Mouse (Mus musculus) left cerebral cortex, adult 2 months (tissue): Measurements from ENCODE around the gene Gm4869. TPM values are rescaled to one million over a fixed set of nuclear protein-coding genes. Genes with fewer than 3 reads are reported as not detected.

Experiments
- DNase-seq, 2 experiments: peaks; one replicate each; pipeline ENCODE4 v3.0.0; 2021 to 2022; ENCODE audit warnings: low spot score in 2 of 2, mixed read lengths in 1 of 2; ENCODE audit errors: extremely low spot score in 1 of 2
- H3K27ac ChIP-seq: fragments of 200-600 bp; 2 replicates; pipeline ENCODE4 v1.8.1; 2022
- H3K4me3 ChIP-seq: fragments of 200-600 bp; 2 replicates; pipeline ENCODE4 v1.8.1; 2022
- CTCF ChIP-seq: fragments of 200-600 bp; IDR thresholded peaks from 2 replicates; pipeline ENCODE4 v1.8.1; 2022; ENCODE audit warnings: antibody characterized with exemption, mild to moderate bottlenecking, moderate library complexity
- intact Hi-C: fragments of 180-260 bp; cut with DNase I; formaldehyde crosslinking; loops from one replicate; pipeline ENCODE4 v1.15.1; 2025
- long read RNA-seq, 2 experiments: library from polyadenylated mRNA; stranded (forward); transcript quantifications; one replicate each; pipeline ENCODE4 v2.0.0; 2021; ENCODE audit warnings: borderline mapping rate in 2 of 2
- total RNA-seq, 2 experiments: library from RNA; stranded (reverse); gene quantifications; 2 replicates each; pipeline ENCODE4 v1.2.3; 2021

The Gm4869 gene
- total RNA-seq, result not detected
- long read RNA-seq, experiment 1, result 0 reads
- long read RNA-seq, experiment 2, result 0 reads

DNA sequence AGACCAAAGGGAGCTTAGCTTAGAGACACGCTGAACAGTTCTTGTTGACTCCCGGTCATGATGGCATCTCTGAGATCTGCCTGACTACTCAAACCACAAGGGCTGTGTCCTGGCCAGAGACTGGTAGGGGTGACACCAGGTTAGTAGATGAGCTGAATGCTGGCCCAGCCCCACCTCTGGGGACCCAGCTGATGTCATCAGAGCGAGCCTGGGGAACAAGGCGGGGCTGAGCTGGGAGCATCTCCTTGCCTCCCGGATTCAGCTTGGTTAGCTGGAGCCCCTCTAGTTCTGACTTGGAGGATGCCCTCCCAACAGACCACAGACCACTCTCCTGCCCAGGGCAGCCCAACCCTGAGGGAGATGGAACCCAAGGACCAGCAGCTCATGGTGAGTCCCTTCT is at the start of gene Gm4869:
Gene Gm4869 (plus strand): TSS at position 301 of the 400 bp plus-strand sequence.
- Histone ChIP-seq H3K27ac (no peak within 1 kb of the TSS), H3K4me3 (no peak within 1 kb of the TSS)
- no peak for TF ChIP-seq CTCF
- intact Hi-C loops, result loop anchor here (5.0 to 10.0 kb wide), 2 partner anchors 92 to 239 kb away; no protein-coding TSS in a partner anchor
- DNase-seq, result no peak

- no peak for DNase-seq
- intact Hi-C loops, result loop anchor here (5.0 kb wide), 1 partner anchor 559 kb away; no protein-coding TSS in a partner anchor
- H3K4me3 ChIP-seq, result no peak overlapping the region
- peak; percentile 36 for TF ChIP-seq CTCF
- H3K27ac ChIP-seq, result no peak overlapping the region
Observed at GRCm38 (mm10) chr5:140396166-140396940, 49.1 kb upstream of the Gm4869 start.

- Histone ChIP-seq H3K4me3 (no peak overlapping the region), H3K27ac (no peak overlapping the region)
- TF ChIP-seq CTCF, result no peak
- intact Hi-C loops, result no loop called here
- no peak for DNase-seq
Observed at GRCm38 (mm10) chr5:140402640-140403270, 42.7 kb upstream of the Gm4869 start.

DNA sequence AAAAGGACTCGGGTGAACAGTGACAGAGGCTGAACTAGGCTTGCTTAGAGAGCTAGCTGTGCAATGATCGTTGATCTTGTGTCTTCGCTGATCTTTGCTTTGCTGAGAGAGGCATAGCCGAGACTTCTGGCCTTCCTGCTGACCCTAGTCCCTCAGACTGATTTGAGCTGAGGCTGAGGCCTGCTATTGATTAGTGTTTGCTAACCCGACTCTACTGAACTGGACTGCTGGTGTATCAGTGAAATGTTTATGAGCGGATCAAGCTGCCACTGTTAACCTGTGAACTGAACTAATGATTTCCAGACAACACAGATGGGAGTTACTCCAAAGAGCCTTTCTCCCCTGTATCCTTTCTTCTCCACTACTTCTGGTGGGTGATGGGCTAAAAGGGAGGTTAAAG is 40.3 kb upstream of the Gm4869 start:
- Histone ChIP-seq H3K27ac (no peak overlapping the region), H3K4me3 (no peak overlapping the region)
- TF ChIP-seq CTCF, result no peak
- intact Hi-C loops, result no loop called here
- DNase-seq, result no peak

DNA sequence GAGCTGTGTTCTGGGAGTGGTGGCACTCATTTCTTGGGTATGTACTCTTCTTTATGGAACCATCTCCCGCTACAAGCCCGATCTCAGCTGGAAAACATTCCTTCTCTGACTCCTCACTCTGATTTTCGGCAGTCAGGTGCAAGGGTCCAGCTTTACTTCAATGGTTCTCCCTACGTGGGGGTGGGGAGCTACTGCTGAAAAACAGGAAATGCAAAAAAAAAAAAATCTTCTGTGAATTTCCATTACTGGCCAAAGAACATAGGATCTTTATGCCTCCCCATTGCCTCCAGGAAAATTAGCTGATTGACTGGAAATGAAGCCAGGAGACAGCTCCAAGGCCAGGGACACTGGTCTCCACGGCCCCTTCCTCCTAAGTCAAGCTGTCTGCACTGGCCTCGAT is 38.8 kb upstream of the Gm4869 start:
- TF ChIP-seq CTCF, result no peak
- no peak overlapping the region for H3K27ac ChIP-seq
- DNase-seq, result no peak
- no peak overlapping the region for H3K4me3 ChIP-seq
- intact Hi-C loops, result no loop called here

- TF ChIP-seq CTCF, result no peak; the same call in 1 of the 2 replicates
- Histone ChIP-seq H3K4me3 (no peak overlapping the region), H3K27ac (no peak overlapping the region)
- intact Hi-C loops, result no loop called here
- DNase-seq, result no peak
Observed at GRCm38 (mm10) chr5:140408801-140409200, 36.6 kb upstream of the Gm4869 start.

DNA sequence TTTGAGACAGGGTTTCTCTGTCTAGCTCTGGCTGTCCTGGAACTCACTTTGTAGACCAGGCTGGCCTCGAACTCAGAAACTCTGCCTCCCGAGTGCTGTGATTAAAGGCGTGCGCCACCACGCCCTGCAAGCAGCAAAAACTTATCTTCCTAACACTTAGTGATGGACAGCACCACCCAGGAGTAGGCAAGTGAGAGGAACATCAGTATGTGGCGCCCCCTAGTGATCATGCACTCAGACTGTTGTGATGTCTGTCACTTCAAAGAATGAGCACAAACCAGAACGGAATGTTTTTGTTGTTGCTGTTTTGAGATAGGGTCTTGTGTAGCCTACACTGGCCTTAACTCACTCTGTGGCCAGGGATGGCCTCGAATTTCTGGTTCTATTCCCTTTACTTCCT is 34.1 kb upstream of the Gm4869 start:
- Histone ChIP-seq H3K27ac (no peak overlapping the region), H3K4me3 (no peak overlapping the region)
- intact Hi-C loops, result loop anchor here (5.0 kb wide), 1 partner anchor 74 kb away; no protein-coding TSS in a partner anchor
- DNase-seq, result peak; percentile 42 to 46
- peak; percentile 66 for TF ChIP-seq CTCF

- H3K27ac ChIP-seq, result no peak overlapping the region
- H3K4me3 ChIP-seq, result no peak overlapping the region
- no peak for TF ChIP-seq CTCF
- DNase-seq, result no peak
- intact Hi-C loops, result loop anchor here (5.0 kb wide), 2 partner anchors 77 to 577 kb away; no protein-coding TSS in a partner anchor
Observed at GRCm38 (mm10) chr5:140414647-140415046, 30.8 kb upstream of the Gm4869 start.

DNA sequence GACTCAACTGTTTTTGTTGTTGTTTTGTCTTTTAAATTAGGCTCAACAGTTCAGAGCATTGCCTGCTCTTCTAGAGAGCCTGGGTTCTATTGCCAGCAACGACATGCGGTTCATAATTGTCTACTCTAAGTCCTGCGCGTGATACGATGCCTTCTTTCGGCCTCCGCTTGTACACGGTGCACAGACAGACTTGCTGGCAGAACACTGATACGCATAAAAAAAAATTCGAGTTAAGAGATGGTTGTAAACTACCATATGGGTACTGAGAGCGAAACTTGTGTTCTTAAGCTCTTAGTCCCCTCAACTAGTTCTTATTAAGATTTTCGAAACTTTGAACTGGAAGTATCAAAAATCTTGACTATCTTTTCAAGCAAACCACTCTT is 27.3 kb upstream of the Gm4869 start:
- no peak for DNase-seq
- no peak for TF ChIP-seq CTCF
- peak overlapping the region; percentile 100 for H3K27ac ChIP-seq
- intact Hi-C loops, result loop anchor here (2.0 to 5.0 kb wide), 2 partner anchors 87 to 581 kb away; partner anchors contain the start of gene Chst12
- H3K4me3 ChIP-seq, result peak overlapping the region; percentile 81

GRCm38 (mm10) chr5:140418489-140419441 is 26.7 kb upstream of the Gm4869 start, which contains the start of gene Eif3b:
Gene Eif3b (plus strand): TSS chr5:140419328.
- intact Hi-C loops, result loop anchor here (2.0 to 5.0 kb wide), 2 partner anchors 86 to 581 kb away; partner anchors contain the start of gene Chst12
- peak; percentile 89 for DNase-seq
- Histone ChIP-seq H3K27ac (peak within 1 kb of the TSS; percentile 100), H3K4me3 (peak within 1 kb of the TSS; percentile 81)
- TF ChIP-seq CTCF, result no peak; the same call in 1 of the 2 replicates
